Mouse (Mus musculus) heart, embryonic 13.5 days (tissue): Measurements from ENCODE around the gene Ppox. TPM values are rescaled to one million over a fixed set of nuclear protein-coding genes. Genes with fewer than 3 reads are reported as not detected.

Source experiments
- ATAC-seq: fragments of 200-750 bp; cut with Nextera tagmentation; 2 replicates; pipeline ENCODE4 v1.8.0; 2017; ENCODE audit warnings: moderate TSS enrichment; ENCODE audit not compliant: insufficient number of reproducible peaks, low FRiP score, low TSS enrichment; ENCODE audit errors: extremely low read depth
- H3K27ac ChIP-seq: fragments of 300-500 bp; sonication (generic); replicated peaks from 2 replicates; pipeline ENCODE4 v1.5.1; 2015; ENCODE audit warnings: moderate library complexity, mild to moderate bottlenecking, inconsistent platforms
- H3K27me3 ChIP-seq: fragments of 300-500 bp; sonication (generic); replicated peaks from 2 replicates; pipeline ENCODE4 v1.6.1; 2015; ENCODE audit warnings: mild to moderate bottlenecking, inconsistent platforms
- H3K36me3 ChIP-seq: fragments of 300-500 bp; sonication (generic); 2 replicates; pipeline ENCODE4 v1.6.1; 2015; ENCODE audit warnings: mild to moderate bottlenecking, inconsistent platforms
- H3K4me1 ChIP-seq: fragments of 300-500 bp; sonication (generic); 2 replicates; pipeline ENCODE4 v1.6.1; 2015; ENCODE audit warnings: inconsistent platforms
- H3K4me2 ChIP-seq: fragments of 300-500 bp; sonication (generic); 2 replicates; pipeline ENCODE4 v1.6.1; 2015; ENCODE audit warnings: inconsistent platforms, mild to moderate bottlenecking, moderate library complexity
- H3K4me3 ChIP-seq: fragments of 300-500 bp; sonication (generic); 2 replicates; pipeline ENCODE4 v1.5.1; 2015; ENCODE audit warnings: moderate library complexity, mild to moderate bottlenecking, inconsistent platforms
- H3K9ac ChIP-seq: fragments of 300-500 bp; sonication (generic); 2 replicates; pipeline ENCODE4 v1.6.1; 2015; ENCODE audit warnings: inconsistent platforms, mild to moderate bottlenecking, moderate library complexity
- H3K9me3 ChIP-seq: fragments of 300-500 bp; sonication (generic); 2 replicates; pipeline ENCODE4 v1.6.1; 2016; ENCODE audit warnings: inconsistent platforms
- WGBS: fragments of 180-500 bp; shearing (Covaris S2); methylation state at CpG from one replicate; pipeline ENCODE4 v1.1.7; 2015; ENCODE audit warnings: mixed read lengths; 5-methylcytosine and 5-hydroxymethylcytosine counted together
- polyA plus RNA-seq: library from polyadenylated mRNA; unstranded; fragments of >200 nt; fragmentation: Nextera tagmentation; extraction: Ambion mirVana; gene quantifications from 2 replicates; pipeline ENCODE4 v1.2.1, GENCODE M21; 2015

Ppox gene
- polyA plus RNA-seq, 1 experiment from 2014 or later: 36.1 TPM

DNA sequence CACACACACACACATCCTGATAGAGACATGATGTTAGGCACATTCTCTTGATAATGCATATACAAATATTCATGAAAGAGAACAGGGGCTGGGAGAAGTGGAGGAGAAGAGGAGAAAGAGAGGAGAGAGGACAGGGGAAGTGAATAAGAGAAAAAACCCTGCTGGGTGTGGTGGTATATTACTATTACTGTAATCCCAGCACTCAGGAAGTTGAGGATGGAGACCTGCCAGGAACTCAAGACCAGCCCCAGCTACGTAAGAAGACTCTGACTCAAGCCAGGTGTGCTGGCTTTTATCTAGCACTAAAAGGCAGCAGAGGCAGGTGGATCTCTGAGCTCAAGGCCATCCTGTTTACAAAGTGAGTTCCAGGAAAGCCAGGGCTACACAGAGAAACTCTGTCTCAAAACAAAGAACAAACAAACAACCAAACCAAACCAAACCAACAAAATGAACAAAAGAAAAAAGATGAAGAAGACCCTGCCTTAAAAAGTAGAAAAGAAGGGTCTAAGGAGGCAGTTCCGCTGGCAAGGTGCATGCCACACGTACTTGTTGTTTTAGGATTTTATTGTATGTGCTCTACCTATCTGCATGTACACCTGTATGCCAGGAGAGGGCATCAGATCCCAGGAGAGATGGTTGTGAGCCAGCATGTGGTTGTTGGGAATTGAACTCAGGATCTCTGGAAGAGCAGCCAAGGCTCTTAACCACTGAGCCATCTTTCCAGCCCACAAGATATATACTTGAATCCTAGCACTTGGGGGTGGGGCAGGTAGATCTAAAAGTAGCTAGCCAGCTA lies 17.1 kb downstream of the Ppox start:
- peak overlapping the region; percentile 67 for H3K4me2 ChIP-seq
- no peak for ATAC-seq

DNA sequence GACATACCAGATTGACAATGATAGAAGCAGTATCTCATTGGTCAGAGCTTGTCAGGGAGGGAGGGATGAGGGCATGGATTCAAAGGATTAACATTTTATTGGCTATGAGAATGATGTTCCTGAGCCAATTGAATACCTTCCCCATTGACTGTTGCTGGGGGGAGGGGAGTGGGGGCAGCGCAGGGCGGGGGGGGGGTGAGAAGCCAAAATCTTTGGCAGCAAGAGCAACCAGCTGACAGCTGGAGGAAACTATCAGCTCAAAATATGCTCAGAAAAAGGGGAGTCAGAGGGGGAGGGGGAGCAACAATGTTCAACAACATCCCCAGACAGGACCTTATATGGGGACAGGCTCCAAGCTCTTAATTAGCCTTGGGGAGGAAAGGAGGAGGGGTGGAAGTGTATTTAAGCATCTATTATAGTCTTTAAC lies 17.8 kb downstream of the Ppox start:
- Histone ChIP-seq H3K4me3 (peak overlapping the region; percentile 41), H3K4me2 (peak overlapping the region; percentile 67), H3K36me3 (no peaks in the 10 kb centered on the region), H3K27me3 (no peaks in the 10 kb centered on the region), H3K9ac (peak overlapping the region; percentile 6; the same call in 1 of the 2 replicates), H3K9me3 (no peaks in the 10 kb centered on the region), H3K27ac (peak overlapping the region; percentile 93), H3K4me1 (peaks cover 16% of the 10 kb centered on the region)
- 0% methylated on average over 2 of the region's 2 CpGs for WGBS
- peak; percentile 68; the same call in 1 of the 2 replicates for ATAC-seq

More for the DNA sequence above, 17.1 kb downstream of the Ppox start:
- 70% methylated on average over 3 of the region's 3 CpGs for WGBS
- Histone ChIP-seq H3K27me3 (no peaks in the 10 kb centered on the region), H3K9ac (peak overlapping the region; percentile 6; the same call in 1 of the 2 replicates), H3K9me3 (no peaks in the 10 kb centered on the region), H3K4me1 (peaks cover 16% of the 10 kb centered on the region), H3K4me3 (no peak overlapping the region), H3K36me3 (no peaks in the 10 kb centered on the region), H3K27ac (peak overlapping the region; percentile 93)

DNA sequence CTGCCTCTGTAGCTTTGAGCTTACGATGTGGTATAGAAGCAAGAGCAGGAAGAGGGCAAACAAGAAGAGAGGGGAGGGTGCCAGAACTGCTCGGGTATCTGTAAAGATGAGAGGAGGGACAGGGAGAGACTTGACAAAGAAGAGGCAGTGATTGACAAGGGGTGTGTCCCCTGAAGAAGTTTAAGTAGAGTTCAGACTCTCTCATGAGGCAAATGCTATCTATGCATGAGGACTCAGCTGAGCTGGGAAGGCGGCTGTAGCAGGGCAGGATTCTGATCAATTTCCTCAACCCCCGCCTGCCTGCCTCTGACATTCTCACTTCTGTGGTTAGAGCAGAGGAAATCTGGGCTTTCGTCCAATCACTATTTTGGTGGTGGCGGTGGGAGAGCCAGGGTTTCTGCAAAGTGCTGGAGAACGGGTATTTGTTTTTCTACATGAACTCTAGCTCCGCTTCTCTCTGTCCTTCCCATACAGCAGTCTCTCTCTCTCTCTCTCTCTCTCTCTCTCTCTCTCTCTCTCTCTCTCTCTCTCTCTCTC lies 18.3 kb downstream of the Ppox start:
- peak overlapping the region; percentile 93 for H3K27ac ChIP-seq
- H3K27me3 ChIP-seq: no peaks in the 10 kb centered on the region
- no peaks in the 10 kb centered on the region for H3K36me3 ChIP-seq
- H3K9ac ChIP-seq: peak overlapping the region; percentile 74
- H3K9me3 ChIP-seq: no peaks in the 10 kb centered on the region
- WGBS: 2% methylated on average over 8 of the region's 8 CpGs
- H3K4me3 ChIP-seq: peak overlapping the region; percentile 41
- peak overlapping the region; percentile 67 for H3K4me2 ChIP-seq
- ATAC-seq: peak; percentile 54; the same call in 1 of the 2 replicates
- H3K4me1 ChIP-seq: peaks cover 16% of the 10 kb centered on the region

DNA sequence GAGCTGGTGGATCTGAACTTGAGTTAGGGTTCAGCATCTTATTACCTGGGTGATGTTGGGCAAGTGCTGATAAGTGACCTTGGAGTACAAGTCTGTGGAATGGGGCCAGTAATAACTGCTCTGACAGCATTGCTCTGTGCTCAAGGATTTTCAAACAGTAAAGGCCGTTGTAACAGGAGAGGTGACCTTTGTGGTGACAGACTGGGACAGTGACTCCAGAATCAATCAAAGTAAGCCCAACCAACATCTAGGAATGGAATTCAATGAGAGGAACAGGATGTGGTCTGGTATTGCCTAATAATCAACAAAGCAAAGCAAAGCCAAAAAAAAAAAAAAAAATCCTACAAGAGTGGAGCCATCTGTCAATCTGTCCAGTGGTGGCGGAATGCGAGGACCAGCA lies 20.7 kb downstream of the Ppox start:
- no peak for ATAC-seq
- Histone ChIP-seq H3K4me2 (no peak overlapping the region), H3K9me3 (no peaks in the 10 kb centered on the region), H3K27me3 (no peaks in the 10 kb centered on the region), H3K9ac (no peak overlapping the region), H3K4me1 (peaks cover 16% of the 10 kb centered on the region), H3K27ac (no peak overlapping the region), H3K4me3 (no peak overlapping the region), H3K36me3 (no peaks in the 10 kb centered on the region)
- WGBS: 66% methylated on average over 3 of the region's 3 CpGs

DNA sequence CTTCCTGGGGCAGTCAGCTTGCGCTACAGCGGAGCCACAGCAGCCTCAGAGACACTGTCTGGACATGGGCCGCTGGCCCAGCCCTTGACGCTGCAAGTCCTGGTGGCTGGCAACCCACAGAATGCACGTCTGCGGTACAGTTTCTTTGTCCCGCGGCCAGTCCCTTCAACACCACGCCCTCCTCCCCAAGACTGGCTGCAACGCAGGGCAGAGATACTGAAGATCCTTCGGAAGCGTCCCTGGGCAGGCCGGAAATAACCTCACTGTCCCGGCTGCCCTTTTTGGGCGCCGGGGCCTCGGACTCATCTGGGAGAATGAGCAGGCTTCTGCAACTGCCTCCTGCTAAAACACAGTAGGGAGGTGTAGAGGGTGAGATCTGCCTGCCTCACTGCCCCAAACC lies 22.1 kb downstream of the Ppox start:
- H3K36me3 ChIP-seq: 0 out of 2 replicates have a peak, but pooled peaks cover 4% of the 10 kb centered on the region
- peaks cover 16% of the 10 kb centered on the region for H3K4me1 ChIP-seq
- H3K9me3 ChIP-seq: no peaks in the 10 kb centered on the region
- no peak for ATAC-seq
- WGBS: 55% methylated on average over 17 of the region's 17 CpGs
- H3K27me3 ChIP-seq: no peaks in the 10 kb centered on the region
- no peak overlapping the region for H3K27ac ChIP-seq
- H3K9ac ChIP-seq: peak overlapping the region; percentile 33; the same call in 1 of the 2 replicates
- H3K4me2 ChIP-seq: peak overlapping the region; percentile 38
- no peak overlapping the region for H3K4me3 ChIP-seq

DNA sequence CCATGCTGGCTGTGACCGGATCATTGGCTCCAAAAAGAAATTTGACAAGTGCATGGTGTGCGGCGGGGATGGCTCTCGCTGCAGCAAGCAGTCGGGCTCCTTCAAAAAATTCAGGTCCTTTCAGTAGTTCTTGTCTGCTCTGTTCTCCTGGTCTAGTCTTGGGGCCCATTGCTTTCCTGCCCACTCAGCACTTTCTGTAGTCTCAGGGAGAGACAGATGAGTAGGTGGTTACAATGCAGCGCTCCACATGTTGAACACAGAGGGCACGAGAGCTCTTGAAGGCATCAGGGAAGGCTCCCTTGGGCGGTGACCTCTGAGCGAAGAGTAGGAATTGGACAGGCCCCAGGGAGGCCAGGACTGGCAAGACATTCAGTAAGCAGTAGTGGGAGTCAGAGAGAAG lies 23.2 kb downstream of the Ppox start:
- Histone ChIP-seq H3K27ac (no peak overlapping the region), H3K4me1 (peaks cover 8% of the 10 kb centered on the region), H3K9ac (no peak overlapping the region), H3K27me3 (peaks cover 3% of the 10 kb centered on the region; the same call in 1 of the 2 replicates), H3K9me3 (no peaks in the 10 kb centered on the region), H3K36me3 (0 out of 2 replicates have a peak, but pooled peaks cover 4% of the 10 kb centered on the region), H3K4me2 (no peak overlapping the region), H3K4me3 (no peak overlapping the region)
- no peak for ATAC-seq
- WGBS: 73% methylated on average over 9 of the region's 9 CpGs

DNA sequence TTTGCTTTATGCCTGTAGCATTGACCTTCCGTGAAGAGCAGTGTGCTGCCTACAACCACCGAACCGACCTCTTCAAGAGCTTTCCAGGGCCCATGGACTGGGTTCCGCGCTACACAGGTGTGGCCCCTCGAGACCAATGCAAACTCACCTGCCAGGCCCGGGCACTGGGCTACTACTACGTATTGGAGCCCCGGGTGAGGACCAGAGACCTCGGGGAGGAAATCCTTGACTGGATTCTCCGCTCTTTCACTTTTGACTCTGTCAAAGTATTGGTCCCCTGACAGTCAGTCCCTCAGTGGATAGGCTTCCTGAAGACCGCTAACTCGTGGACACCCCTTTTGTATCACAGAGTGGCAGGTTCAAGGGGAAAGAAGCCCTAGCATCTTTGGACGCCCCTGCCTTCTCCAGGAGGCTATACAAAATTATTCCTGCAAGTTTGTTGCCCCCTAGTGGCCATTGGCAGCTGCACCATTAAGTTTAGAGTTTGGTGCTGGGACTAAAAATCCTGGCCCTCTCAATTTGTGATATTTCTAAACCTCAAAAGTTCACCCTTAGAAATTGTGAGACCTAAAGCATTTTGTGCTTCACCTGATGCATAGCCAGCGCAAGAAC lies 23.9 kb downstream of the Ppox start:
- H3K4me2 ChIP-seq: no peak overlapping the region
- H3K27me3 ChIP-seq: peaks cover 4% of the 10 kb centered on the region; the same call in 1 of the 2 replicates
- 59% methylated on average over 15 of the region's 15 CpGs for WGBS
- no peak overlapping the region for H3K27ac ChIP-seq
- no peaks in the 10 kb centered on the region for H3K9me3 ChIP-seq
- H3K4me1 ChIP-seq: peaks cover 9% of the 10 kb centered on the region
- no peak overlapping the region; the same call in 1 of the 2 replicates for H3K9ac ChIP-seq
- no peak for ATAC-seq
- H3K4me3 ChIP-seq: no peak overlapping the region
- 0 out of 2 replicates have a peak, but pooled peaks cover 4% of the 10 kb centered on the region for H3K36me3 ChIP-seq

DNA sequence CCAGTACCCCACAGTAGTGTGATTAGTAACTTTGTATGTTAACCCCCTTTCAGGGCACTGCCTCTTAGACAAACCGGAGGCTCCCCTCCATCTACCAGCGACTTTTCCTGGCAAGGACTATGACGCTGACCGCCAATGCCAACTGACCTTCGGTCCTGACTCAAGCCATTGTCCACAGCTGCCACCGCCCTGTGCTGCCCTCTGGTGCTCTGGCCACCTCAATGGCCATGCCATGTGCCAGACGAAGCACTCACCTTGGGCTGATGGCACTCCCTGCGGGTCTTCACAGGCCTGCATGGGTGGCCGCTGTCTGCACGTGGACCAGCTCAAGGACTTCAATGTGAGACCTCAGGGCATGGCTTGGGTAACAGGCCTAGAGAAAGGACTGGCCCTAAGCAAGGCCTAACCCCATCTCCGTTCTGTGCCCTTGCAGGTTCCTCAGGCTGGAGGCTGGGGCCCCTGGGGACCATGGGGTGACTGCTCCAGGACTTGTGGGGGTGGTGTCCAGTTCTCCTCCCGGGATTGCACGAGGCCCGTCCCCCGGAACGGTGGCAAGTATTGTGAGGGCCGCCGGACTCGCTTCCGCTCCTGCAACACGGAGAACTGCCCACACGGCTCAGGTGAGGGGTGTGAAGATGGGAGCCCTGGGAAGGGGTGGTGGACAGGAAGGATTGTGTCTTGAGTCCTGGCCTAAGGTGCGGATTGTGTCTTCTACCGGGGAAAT lies 24.7 kb downstream of the Ppox start:
- peaks cover 15% of the 10 kb centered on the region for H3K4me1 ChIP-seq
- H3K27me3 ChIP-seq: peaks cover 4% of the 10 kb centered on the region; the same call in 1 of the 2 replicates
- H3K9ac ChIP-seq: no peak overlapping the region
- H3K9me3 ChIP-seq: no peaks in the 10 kb centered on the region
- ATAC-seq: no peak
- H3K27ac ChIP-seq: no peak overlapping the region
- 84% methylated on average over 24 of the region's 24 CpGs for WGBS
- 0 out of 2 replicates have a peak, but pooled peaks cover 4% of the 10 kb centered on the region for H3K36me3 ChIP-seq
- H3K4me3 ChIP-seq: no peak overlapping the region
- H3K4me2 ChIP-seq: no peak overlapping the region

DNA sequence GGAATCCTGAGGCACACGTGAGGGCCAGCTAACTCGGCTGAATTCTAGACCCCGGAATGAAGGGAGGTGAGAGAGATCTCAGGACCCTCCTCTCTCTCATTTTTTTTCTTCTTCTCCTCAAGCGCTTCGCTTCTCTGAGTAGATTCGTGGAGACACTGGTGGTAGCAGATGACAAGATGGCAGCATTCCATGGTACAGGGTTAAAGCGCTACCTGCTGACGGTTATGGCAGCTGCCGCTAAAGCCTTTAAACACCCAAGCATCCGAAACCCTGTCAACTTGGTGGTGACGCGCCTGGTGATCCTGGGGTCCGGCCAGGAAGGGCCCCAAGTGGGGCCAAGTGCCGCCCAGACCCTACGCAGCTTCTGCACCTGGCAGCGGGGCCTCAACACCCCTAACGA lies 28.6 kb downstream of the Ppox start:
- 45% methylated on average over 17 of the region's 17 CpGs for WGBS
- Histone ChIP-seq H3K4me1 (peaks cover 49% of the 10 kb centered on the region), H3K4me3 (peak overlapping the region; percentile 42; the same call in 1 of the 2 replicates)

DNA sequence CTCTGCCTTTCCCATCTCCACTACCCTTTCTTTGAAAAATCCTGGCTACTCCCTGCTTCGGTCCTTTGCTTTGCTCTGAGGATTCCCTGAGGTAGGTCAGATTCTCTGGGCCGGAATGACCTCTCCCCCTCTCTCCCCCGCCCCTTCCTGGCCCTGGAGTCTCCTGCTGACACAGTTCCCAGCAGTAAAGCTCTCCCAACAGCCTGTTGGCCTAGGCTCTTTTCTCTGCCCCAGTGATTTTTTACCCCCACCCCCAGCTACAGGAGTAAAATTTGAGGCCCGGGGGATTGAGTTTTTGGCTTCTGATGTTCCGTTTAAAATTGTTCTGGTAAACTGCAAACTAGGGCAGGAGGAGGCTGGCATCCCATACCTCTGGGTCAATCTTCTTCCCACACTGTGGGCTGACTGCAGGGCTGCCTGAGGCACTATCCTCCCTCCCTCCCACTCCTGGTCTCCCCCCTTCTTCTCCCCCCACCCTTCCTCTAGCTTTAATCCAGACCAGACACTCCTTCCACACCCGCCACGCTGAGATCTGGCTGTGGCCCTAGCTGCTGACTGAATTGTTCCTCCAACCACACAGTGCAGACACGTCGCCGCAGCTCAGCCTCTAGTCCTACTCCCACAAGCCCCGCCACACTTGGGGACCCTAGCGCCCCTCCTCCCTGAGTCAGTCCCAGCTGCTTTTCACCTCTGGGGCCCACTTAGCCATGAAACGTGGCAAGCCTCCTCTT lies 29.2 kb downstream of the Ppox start:
- H3K4me3 ChIP-seq: peak overlapping the region; percentile 42
- 15% methylated on average over 13 of the region's 13 CpGs for WGBS
- ATAC-seq: no peak
- no peaks in the 10 kb centered on the region for H3K9me3 ChIP-seq
- H3K4me2 ChIP-seq: peak overlapping the region; percentile 59
- H3K9ac ChIP-seq: peak overlapping the region; percentile 67
- H3K27me3 ChIP-seq: peaks cover 10% of the 10 kb centered on the region; the same call in 1 of the 2 replicates
- 0 out of 2 replicates have a peak, but pooled peaks cover 4% of the 10 kb centered on the region for H3K36me3 ChIP-seq
- H3K27ac ChIP-seq: peak overlapping the region; percentile 72
- peaks cover 50% of the 10 kb centered on the region for H3K4me1 ChIP-seq

More for the DNA sequence above, 28.6 kb downstream of the Ppox start:
- Histone ChIP-seq H3K27me3 (peaks cover 10% of the 10 kb centered on the region; the same call in 1 of the 2 replicates), H3K9me3 (no peaks in the 10 kb centered on the region), H3K27ac (peak overlapping the region; percentile 72), H3K9ac (peak overlapping the region; percentile 67), H3K36me3 (0 out of 2 replicates have a peak, but pooled peaks cover 4% of the 10 kb centered on the region), H3K4me2 (peak overlapping the region; percentile 59)
- no peak for ATAC-seq
